Mouse (Mus musculus): ENCODE results near the gene Gli3.

DNA sequence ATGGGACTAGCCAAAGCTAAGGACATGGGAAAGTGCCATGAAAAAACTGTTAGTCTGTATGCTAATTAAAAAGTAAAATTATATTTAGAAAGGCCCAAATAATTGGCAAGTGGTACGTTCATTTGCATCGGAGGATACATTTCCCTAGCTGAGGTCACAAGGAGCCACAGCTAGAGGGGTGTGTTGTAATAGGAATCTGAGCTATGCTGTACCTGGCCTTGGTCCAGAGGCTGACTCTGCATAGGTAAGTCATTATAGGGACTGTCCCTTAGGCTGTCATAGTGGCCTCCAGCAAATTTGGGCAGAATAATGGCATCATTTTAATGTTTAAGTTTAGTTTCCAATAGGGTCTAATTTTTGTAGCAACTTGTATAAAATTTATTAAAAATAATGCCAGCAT is 75.4 kb downstream of the Gli3 start:
- TF ChIP-seq CTCF (IDR thresholded peaks at IDR 0.05; ENCODE audit: extremely low read depth, insufficient read depth, insufficient read length, insufficient replicate concordance) (no peak), POLR2A (IDR thresholded peaks at IDR 0.05; ENCODE audit: low read depth, low read length) (no peak)

All from spleen, adult 2 months (tissue).